Mouse (Mus musculus) forelimb bud, embryonic 11.5 days (tissue): ENCODE data around the gene Fam186b.

Source experiments
- DNase-seq: peaks from one replicate; pipeline ENCODE4 v3.0.0-alpha.2; 2012; ENCODE audit warnings: low read depth, low spot score

The Fam186b gene

GRCm38 (mm10) chr15:99295484-99295981 is at the start of gene Fam186b:
TSS of gene Fam186b (minus strand) at chr15:99295888.
- DNase-seq: no peak

DNA sequence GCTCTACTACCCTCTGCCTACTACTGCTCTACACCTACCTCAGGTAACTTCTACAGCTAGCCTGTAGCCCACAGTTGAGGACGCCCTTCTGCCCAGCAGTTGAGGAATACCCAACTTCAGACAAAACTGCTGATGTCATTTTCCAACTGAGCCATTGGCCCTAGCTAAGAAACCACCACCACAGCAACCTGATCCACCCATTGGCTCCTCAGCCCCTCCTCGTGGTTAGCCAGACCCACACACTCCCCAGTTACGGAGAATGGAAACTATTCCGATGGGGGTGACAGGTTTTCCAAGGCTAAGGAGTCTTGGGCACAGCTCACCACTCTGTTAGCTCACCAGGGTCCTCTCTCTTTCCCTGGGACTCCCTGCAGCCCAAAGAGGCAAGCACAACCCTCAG is 49.3 kb upstream of the Fam186b start:
- no peak for DNase-seq

DNA sequence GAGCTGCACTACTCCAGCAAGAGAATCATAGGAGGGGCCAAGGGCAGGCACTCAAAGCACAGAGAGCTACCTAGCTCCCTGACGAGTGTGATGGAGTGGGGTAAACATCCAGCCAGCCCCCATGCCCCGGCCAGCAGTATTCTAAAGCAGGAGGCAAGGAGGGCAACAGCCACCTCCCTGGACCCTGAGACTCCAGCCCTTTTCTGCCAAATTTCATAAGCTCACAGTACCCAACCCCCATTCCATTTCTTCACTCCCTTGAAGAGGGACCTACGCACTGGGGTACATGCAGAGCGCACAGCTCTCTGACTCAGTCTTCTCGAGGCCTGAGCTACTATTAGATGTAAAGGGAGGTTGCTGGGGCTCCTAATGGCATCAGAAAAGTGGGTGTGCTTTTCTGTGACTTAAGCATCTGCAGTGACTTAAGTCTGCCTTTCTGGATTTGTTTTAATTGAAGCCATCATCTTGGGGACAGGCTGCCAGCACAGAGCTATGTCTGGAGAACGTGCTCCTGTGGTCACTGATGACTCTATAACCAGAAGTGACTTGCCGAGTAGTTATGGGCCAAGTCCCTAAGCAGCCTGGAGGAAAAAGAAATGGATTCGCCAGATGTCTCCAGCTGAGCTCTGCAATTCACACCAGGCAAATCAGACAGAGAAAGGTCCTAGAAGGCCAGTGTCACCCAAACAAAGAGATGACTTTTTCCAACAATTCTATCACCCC is 48.6 kb upstream of the Fam186b start:
- peak; percentile 42 for DNase-seq

GRCm38 (mm10) chr15:99343414-99344147 is 47.9 kb upstream of the Fam186b start:
- no peak for DNase-seq

DNA sequence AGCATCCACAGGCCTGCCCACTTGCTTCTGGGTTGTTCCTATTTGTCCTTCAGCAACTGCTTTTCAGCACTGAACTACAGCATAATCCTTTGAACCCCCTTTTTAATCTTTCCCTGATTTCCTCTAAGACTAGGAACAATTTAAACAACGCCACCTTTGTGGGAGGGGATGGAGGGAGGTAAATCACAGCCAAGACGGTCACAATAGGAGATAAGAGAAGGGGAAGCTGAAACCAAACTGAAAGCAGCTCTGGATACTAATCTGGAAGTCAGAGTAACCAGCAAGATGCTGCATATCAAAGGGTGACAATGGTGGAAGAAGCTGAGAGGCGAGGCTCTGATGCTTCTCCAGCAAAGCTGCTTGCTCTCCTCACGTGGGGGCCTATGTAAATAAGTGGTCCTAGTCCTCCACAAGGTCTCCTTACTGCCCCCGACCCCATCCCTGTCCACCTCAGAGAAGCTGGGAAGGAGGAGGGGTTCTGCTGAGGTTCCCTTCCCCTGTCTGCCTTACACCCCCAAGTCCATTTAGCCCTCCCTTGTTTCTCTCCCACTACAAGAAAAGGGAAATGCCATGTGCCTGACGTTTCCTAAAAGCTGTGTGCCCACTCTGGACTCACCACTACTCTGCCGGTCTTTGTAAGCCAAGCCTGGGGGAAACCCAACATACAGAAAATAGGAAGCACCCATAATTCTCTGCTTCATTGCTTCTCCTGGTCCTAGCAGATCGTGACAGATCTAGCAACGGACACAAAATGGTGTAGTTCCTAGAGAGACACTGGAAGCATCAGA is 46.7 kb upstream of the Fam186b start:
- no peak for DNase-seq

DNA sequence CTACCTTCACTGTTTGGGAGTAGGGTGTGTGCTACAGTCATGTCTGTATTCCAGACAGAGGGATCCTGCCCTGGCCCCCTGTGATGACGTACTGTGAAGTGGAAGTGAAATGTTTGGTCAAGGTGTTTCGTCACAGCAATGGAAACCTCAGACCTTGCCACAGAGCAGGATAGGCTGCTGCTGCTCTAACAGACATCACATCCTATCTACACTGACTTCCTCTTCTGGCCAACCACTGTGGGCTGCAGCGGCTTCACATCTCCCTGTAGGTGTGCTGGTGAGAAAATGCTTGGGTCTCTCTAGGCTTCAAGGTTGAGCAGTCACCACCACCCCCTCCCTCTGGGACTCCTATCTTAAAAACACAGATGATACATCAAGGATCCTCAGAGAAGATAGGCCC is 45.4 kb upstream of the Fam186b start:
- no peak for DNase-seq

DNA sequence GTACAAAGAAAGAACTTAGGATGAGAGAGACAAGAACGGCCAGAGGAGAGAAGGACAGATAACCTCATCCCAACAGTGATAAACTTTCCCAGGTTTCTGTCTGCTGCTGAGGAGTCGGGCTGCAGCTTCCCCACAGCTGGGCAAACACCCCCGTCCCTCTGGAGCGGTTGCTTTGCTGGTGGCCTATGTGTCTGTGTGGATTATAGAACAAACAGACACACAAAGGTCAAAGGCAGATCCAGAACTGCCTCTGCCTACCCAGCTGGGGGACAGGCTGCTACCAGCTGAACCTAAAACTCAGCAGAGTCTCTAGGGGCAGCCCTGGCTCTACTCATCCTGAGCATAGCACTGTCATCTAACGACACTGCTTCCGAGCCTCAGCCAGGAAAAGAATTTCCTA is 44.0 kb upstream of the Fam186b start:
- DNase-seq: no peak

DNA sequence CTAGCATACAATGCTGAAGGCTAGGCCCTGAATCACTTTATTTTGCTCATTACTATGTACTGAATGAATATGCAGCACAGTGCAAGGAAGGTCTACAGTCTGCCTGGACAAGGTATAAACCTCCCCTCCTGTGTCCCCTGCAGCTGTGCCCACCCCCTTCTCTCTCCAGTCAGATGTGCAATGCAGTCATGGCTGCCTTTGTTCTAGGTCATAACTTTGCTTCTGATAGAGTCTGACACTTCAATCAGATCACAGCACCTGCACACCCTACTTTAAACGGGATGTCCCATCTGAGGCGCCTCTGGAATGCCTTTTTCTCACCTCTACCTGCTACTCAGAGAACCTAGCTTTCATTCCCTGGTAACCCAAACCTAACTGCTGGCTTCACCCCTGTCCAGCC is 43.2 kb upstream of the Fam186b start:
- DNase-seq: no peak

GRCm38 (mm10) chr15:99335801-99336320 is 40.2 kb upstream of the Fam186b start:
- no peak for DNase-seq

GRCm38 (mm10) chr15:99334500-99334899 is 38.8 kb upstream of the Fam186b start:
- no peak for DNase-seq

DNA sequence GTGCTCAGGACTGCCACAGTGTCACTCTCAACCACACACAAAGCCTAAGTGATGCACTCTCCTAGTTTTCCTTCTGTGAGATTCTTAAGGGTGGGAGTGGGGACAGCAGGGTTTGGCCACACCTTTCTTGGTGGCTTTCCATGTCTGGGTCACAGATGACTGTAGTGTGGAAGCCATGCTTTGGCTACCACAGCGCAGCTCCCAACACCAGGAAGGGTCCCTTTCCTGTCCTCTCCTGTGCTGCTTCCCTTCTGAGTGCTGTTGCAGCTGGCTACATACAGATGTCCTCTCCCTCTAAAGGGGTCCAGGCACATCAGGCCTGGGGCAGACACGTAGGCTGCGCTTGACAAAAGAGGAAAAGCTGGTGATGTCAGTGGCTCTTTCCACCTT is 38.0 kb upstream of the Fam186b start:
- no peak for DNase-seq

DNA sequence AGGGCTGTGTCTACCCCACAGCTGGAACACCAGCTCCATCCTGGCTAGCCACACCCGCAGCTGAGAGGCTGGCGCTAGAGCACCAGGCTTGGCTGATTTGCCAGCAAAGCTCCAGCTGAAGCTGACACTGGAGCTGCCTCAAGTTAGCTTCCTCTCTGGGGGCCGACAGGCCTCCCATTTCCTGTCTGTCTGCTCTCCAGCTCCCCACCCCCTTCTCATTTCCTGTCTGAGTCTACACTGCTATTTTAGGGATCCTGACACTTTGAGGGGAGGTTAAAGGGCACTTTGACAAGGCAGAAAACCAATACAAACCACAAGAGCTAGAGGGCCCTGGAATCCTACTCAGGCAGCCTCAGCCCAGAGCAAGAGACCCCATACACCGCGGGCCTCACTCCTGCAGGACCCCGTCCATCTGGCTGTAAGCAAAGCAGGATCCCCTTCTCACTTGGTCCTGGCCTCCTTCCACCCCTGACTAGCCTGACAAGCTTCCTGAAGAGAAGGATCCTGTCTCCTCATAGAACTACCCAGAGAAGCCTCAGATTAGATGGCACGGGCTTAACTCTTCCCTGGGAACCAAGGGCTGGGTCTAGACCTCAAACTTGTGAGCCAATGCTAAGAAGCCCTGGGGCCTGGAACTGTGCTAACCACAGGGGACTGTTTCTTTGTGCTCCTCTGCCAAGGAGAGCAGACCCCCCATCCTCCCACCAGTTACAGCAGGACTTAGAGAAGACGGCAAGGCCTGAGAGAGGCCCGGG is 37.4 kb upstream of the Fam186b start:
- DNase-seq: peak; percentile 94

DNA sequence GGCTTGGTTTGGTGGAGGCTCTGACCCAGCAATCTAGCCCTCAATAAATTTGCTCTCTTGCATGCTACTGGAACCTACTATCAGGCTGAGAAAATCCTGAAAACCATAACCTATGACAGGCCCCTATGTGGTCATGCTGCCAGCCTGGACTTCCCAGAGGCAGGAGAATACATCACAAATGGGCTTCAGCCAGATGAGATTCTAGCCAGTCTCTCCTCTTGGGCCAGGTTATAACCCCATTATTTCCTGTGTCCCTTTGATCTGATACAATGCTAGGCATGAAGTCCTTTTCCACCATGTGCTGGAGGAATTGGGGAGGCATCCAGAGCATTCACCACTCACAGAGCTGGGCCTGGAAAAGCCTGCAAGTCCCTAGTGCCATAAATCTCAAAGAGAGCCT is 36.4 kb upstream of the Fam186b start:
- DNase-seq: no peak

- no peak for DNase-seq
Measured at GRCm38 (mm10) chr15:99331341-99331740, 35.7 kb upstream of the Fam186b start.

- DNase-seq: no peak
Measured at GRCm38 (mm10) chr15:99330324-99330723, 34.6 kb upstream of the Fam186b start.

- no peak for DNase-seq
Measured at GRCm38 (mm10) chr15:99328011-99328410, 32.3 kb upstream of the Fam186b start.

- no peak for DNase-seq
Measured at GRCm38 (mm10) chr15:99326959-99327358, 31.3 kb upstream of the Fam186b start.

GRCm38 (mm10) chr15:99326407-99326806 is 30.7 kb upstream of the Fam186b start:
- DNase-seq: no peak

DNA sequence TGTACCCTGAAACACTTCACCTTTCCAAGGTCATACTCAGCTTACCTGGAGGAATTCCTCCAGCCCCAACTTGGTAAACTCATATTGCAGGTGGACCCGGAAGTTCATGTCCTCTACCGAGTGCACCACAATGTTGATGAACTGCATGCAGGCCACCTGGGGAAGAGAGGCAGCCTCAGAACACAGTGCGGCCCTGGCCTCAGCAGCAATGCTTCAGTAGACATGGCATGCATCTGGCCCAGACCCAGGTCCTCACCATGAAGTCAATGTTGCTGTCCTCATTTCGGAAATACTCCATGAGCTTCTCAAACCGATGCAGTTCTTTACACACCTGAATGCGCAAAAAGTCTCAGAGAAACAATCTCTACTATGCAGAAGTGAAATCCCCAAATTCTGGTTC is 29.9 kb upstream of the Fam186b start:
- no peak for DNase-seq

DNA sequence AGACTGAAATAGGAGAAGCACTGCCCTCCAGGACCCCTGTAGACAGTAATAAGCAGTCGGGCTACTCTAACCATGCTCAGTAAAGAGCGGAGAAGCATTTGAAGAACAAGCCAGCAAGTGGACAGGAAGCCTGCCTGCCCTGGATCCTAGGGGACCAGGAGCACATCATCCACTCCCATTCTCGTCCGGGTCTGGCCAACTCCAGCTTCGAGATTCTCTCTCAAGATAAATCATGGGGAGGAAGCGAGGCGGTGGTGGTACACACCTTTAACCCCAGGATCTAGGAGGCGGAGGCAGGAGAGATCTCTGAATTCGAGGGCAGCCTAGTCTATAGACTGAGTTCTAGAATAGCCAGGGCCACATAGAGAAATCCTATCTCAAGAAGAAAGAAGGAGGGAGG is 28.5 kb upstream of the Fam186b start:
- no peak for DNase-seq

GRCm38 (mm10) chr15:99320978-99321377 is 25.3 kb upstream of the Fam186b start:
- no peak for DNase-seq
